Mouse (Mus musculus) heart, embryonic 12.5 days (tissue): ENCODE results near the gene Ttc23l. TPM values are rescaled to one million over a fixed set of nuclear protein-coding genes. Genes with fewer than 3 reads are reported as not detected.

Source experiments
- ATAC-seq: fragments of 200-750 bp; cut with Nextera tagmentation; 2 replicates; pipeline ENCODE4 v1.8.0; 2017; ENCODE audit warnings: moderate TSS enrichment, moderate library complexity; ENCODE audit not compliant: insufficient number of reproducible peaks, low FRiP score
- H3K27ac ChIP-seq: fragments of 300-500 bp; sonication (generic); 2 replicates; pipeline ENCODE4 v1.5.1; 2016; ENCODE audit warnings: mild to moderate bottlenecking, moderate library complexity; ENCODE audit not compliant: poor library complexity, severe bottlenecking
- H3K27me3 ChIP-seq: fragments of 300-500 bp; sonication (generic); replicated peaks from 2 replicates; pipeline ENCODE4 v1.6.1; 2016; ENCODE audit warnings: mild to moderate bottlenecking, moderate library complexity
- H3K36me3 ChIP-seq: fragments of 300-500 bp; sonication (generic); 2 replicates; pipeline ENCODE4 v1.6.1; 2016; ENCODE audit warnings: mild to moderate bottlenecking, moderate library complexity
- H3K4me1 ChIP-seq: fragments of 300-500 bp; sonication (generic); replicated peaks from 2 replicates; pipeline ENCODE4 v1.6.1; 2016; ENCODE audit warnings: mild to moderate bottlenecking
- H3K4me2 ChIP-seq: fragments of 300-500 bp; sonication (generic); 2 replicates; pipeline ENCODE4 v1.6.1; 2016; ENCODE audit warnings: mild to moderate bottlenecking, moderate library complexity
- H3K4me3 ChIP-seq: fragments of 300-500 bp; sonication (generic); 2 replicates; pipeline ENCODE4 v1.5.1; 2016; ENCODE audit warnings: mild to moderate bottlenecking
- H3K9ac ChIP-seq: fragments of 300-500 bp; sonication (generic); 2 replicates; pipeline ENCODE4 v1.6.1; 2016; ENCODE audit warnings: mild to moderate bottlenecking, moderate library complexity
- H3K9me3 ChIP-seq: fragments of 300-500 bp; sonication (generic); replicated peaks from 2 replicates; pipeline ENCODE4 v1.6.1; 2016; ENCODE audit warnings: mild to moderate bottlenecking, moderate library complexity
- WGBS: fragments of 180-500 bp; shearing (Covaris S2); methylation state at CpG from one replicate; pipeline ENCODE4 v1.1.7; 2016; 5-methylcytosine and 5-hydroxymethylcytosine counted together
- polyA plus RNA-seq: library from polyadenylated mRNA; unstranded; fragments of >200 nt; fragmentation: Nextera tagmentation; extraction: Ambion mirVana; gene quantifications from 2 replicates; pipeline ENCODE4 v1.2.1, GENCODE M21; 2016

The Ttc23l gene
- not detected in 2 replicates for polyA plus RNA-seq

DNA sequence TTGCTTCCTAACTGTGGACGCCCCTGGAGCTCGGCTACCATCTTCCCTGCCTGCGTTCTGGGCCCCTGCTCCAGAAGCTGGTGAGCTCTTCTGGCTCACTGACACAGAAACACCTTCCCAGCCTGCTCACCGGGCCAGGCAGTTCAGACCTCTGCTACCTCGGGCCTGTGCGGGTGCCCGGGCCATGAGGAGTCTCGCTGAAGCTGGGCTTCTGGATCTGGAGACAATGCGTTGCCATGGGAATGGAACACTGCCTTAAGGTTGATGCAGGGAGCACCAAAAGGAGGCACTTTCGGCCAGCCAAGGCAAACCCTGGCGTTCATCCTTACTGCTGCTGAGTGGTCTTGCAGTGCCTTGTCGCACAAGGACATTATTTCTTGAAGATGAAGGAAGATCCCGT is at the start of gene Ttc23l:
TSS of gene Ttc23l (minus strand) at position 204 of the 400 bp plus-strand sequence.
- ATAC-seq = no peak

DNA sequence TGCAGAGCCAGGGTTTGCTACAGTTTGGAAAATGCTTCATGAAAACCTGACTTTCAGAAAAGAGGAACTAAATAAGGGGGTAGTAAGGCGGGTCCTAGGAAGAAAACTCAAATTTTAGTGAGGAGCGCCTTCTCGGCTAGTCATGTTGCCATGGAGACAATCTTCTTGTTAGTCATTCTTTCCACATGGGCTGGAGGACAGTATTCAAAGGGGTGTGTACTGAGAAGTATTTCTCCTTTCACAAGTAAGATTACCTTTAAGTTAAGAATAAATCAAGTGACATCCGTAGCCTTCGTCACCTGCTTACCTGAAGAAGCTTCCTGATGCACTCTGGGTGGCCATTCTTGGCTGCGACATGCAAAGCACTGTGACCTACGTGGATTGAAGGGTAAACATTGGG is 40.9 kb upstream of the Ttc23l start:
- ATAC-seq = no peak
- Histone ChIP-seq H3K36me3 (peaks cover 7% of the 10 kb centered on the region; the same call in 1 of the 2 replicates), H3K4me3 (no peak overlapping the region), H3K4me2 (peak overlapping the region; percentile 5; the same call in 1 of the 2 replicates), H3K9me3 (peaks cover 4% of the 10 kb centered on the region; the same call in 1 of the 2 replicates), H3K27me3 (no peaks in the 10 kb centered on the region), H3K4me1 (peaks cover 15% of the 10 kb centered on the region), H3K9ac (no peak overlapping the region), H3K27ac (no peak overlapping the region)
- WGBS = 65% methylated on average over 7 of the region's 7 CpGs

More for the DNA sequence above, at the start of gene Ttc23l:
- Histone ChIP-seq H3K27me3 (no peaks in the 10 kb centered on the region), H3K9ac (no peak within 1 kb of the TSS), H3K4me2 (no peak within 1 kb of the TSS), H3K4me1 (no peaks in the 10 kb centered on the region), H3K27ac (no peak within 1 kb of the TSS), H3K36me3 (no peaks in the 10 kb centered on the region), H3K9me3 (no peaks in the 10 kb centered on the region), H3K4me3 (no peak within 1 kb of the TSS)
- WGBS = 82% methylated on average over 13 of the region's 13 CpGs

GRCm38 (mm10) chr15:10598259-10599225 is 40.1 kb upstream of the Ttc23l start:
- Histone ChIP-seq H3K27me3 (no peaks in the 10 kb centered on the region), H3K27ac (no peak overlapping the region), H3K4me3 (no peak overlapping the region), H3K9me3 (peaks cover under 1% of the 10 kb centered on the region; the same call in 1 of the 2 replicates), H3K4me1 (peaks cover 15% of the 10 kb centered on the region), H3K9ac (no peak overlapping the region), H3K4me2 (peak overlapping the region; percentile 5; the same call in 1 of the 2 replicates), H3K36me3 (no peaks in the 10 kb centered on the region)
- ATAC-seq = no peak
- 55% methylated on average over 16 of the region's 16 CpGs for WGBS

GRCm38 (mm10) chr15:10596871-10597270 is 38.4 kb upstream of the Ttc23l start:
- Histone ChIP-seq H3K27ac (no peak overlapping the region), H3K36me3 (no peaks in the 10 kb centered on the region), H3K9me3 (no peaks in the 10 kb centered on the region), H3K4me1 (peaks cover 15% of the 10 kb centered on the region), H3K9ac (no peak overlapping the region), H3K27me3 (no peaks in the 10 kb centered on the region), H3K4me2 (no peak overlapping the region), H3K4me3 (no peak overlapping the region)
- no peak for ATAC-seq
- WGBS = 90% methylated on average over 9 of the region's 9 CpGs

GRCm38 (mm10) chr15:10595408-10595807 is 36.9 kb upstream of the Ttc23l start:
- Histone ChIP-seq H3K4me1 (peaks cover 15% of the 10 kb centered on the region), H3K4me3 (no peak overlapping the region), H3K4me2 (no peak overlapping the region), H3K9me3 (no peaks in the 10 kb centered on the region), H3K36me3 (no peaks in the 10 kb centered on the region), H3K27me3 (no peaks in the 10 kb centered on the region), H3K27ac (no peak overlapping the region), H3K9ac (no peak overlapping the region)
- WGBS = 85% methylated on average over 6 of the region's 6 CpGs
- no peak for ATAC-seq

- no peak for ATAC-seq
- Histone ChIP-seq H3K27ac (no peak overlapping the region), H3K4me2 (no peak overlapping the region), H3K4me1 (peaks cover 15% of the 10 kb centered on the region), H3K4me3 (no peak overlapping the region), H3K27me3 (no peaks in the 10 kb centered on the region), H3K9me3 (no peaks in the 10 kb centered on the region), H3K36me3 (no peaks in the 10 kb centered on the region), H3K9ac (no peak overlapping the region)
- 81% methylated on average over 10 of the region's 10 CpGs for WGBS
Observed at GRCm38 (mm10) chr15:10594910-10595309, 36.4 kb upstream of the Ttc23l start.

DNA sequence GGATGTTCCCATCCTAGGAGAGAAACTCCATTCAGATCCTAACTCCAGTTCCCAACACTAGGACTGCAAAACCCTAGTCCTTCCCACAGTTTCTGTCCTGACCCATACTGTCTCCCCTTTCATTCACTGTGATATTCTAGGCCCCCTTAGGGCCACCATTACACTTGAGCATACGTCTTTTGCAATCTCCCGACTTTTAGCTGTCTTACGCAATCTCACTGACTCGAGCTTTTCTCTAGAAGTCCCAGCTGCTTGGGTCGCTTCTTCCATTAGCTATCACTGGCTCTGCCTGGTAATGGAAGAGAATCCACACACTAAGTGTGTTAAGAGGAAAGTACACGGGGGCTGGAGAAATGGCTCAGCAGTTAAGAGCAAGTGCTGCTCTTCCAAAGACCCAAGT is 34.6 kb upstream of the Ttc23l start:
- Histone ChIP-seq H3K4me3 (no peak overlapping the region), H3K36me3 (peaks cover 5% of the 10 kb centered on the region; the same call in 1 of the 2 replicates), H3K9ac (no peak overlapping the region), H3K27ac (no peak overlapping the region), H3K4me1 (peaks cover 2% of the 10 kb centered on the region), H3K4me2 (no peak overlapping the region), H3K9me3 (no peaks in the 10 kb centered on the region), H3K27me3 (no peaks in the 10 kb centered on the region)
- ATAC-seq = no peak
- 81% methylated on average over 6 of the region's 6 CpGs for whole genome bisulfite sequencing

DNA sequence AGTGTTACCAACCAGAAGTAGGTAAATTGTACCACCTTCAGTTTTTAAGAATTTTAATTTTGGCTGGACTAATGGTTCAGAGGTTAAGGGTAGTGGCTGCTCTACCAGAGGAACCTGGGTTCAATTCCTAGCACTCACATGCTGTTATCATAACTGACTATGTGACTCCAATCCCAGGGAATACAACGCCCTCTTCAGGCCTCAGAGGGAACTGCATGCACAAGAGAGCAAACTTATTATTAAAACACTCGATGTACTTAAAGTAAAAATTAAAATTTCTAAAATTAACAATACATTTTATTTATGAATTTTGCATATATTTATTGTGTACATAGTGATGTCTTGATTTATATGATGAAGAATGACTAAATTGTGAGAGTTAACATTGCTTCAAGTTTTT is 28.1 kb upstream of the Ttc23l start:
- ATAC-seq = no peak
- WGBS = 73% methylated on average over 2 of the region's 2 CpGs
- Histone ChIP-seq H3K9ac (no peak overlapping the region), H3K27me3 (no peaks in the 10 kb centered on the region), H3K9me3 (no peaks in the 10 kb centered on the region), H3K27ac (no peak overlapping the region), H3K4me3 (no peak overlapping the region), H3K4me2 (no peak overlapping the region), H3K36me3 (peaks cover 9% of the 10 kb centered on the region; the same call in 1 of the 2 replicates), H3K4me1 (no peaks in the 10 kb centered on the region)

DNA sequence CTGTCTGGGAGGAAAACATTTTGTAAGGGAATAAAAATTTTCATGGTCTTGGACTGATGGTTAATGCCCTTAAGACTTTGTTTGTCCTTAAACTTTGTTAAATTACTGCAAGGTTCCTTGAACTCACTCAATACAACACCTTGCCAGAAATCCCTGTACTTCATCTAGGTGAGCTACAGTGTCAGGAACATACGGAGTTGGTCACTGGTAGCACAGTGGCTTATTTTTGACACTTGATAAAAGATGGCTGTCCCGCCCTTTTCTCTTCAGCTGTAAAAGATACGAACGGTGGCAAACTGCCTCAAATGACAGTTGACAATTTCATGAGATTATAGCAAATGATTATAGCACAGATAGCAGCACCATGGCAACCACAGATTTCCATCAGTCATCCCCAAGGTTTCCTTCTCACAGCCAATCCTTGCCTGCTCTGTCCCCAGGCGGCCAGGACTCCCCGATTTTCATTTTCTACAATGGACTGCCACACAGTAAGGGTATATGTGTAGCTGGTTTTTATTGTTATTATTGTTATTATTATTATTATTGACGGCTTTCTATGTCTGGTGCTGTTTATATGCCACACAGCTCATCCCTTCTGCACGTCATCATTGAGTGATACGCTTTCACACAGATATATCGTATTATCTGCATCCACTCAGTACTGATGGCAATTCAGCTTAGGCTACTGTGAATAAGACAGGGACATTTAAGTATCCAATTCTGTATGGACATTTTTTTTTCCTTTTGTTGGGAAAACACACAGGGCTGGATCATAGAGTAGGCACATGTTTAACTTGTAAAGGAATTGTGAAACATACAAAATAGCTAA is 26.1 kb upstream of the Ttc23l start:
- no peak for ATAC-seq
- WGBS = 79% methylated on average over 10 of the region's 10 CpGs
- H3K27ac ChIP-seq = no peak overlapping the region

DNA sequence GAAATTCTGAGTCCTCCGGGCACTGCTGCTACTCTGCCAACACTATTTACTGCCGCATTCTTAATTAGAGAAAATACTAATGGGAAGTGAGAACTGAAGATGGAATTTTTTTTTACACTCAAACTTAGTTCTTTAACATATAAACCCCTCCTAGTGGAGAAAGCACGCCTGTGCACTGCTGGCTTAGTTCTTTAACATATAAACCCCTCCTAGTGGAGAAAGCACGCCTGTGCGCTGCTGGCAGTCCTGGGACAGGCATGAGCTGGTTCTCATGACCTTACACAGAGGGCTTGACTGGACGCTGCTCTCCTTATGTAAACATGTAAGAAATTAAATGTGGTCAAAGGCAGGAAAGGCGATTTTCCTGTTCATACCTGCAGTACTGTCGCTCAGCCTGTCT is 24.9 kb upstream of the Ttc23l start:
- Histone ChIP-seq H3K4me1 (0 out of 2 replicates have a peak, but pooled peaks cover 3% of the 10 kb centered on the region), H3K27me3 (no peaks in the 10 kb centered on the region), H3K9me3 (no peaks in the 10 kb centered on the region), H3K9ac (no peak overlapping the region), H3K4me2 (no peak overlapping the region), H3K4me3 (no peak overlapping the region), H3K36me3 (peaks cover 4% of the 10 kb centered on the region; the same call in 1 of the 2 replicates), H3K27ac (no peak overlapping the region)
- 0 out of 2 replicates have a peak, but pooled peaks have one; percentile 74 for ATAC-seq
- WGBS = 51% methylated on average over 8 of the region's 8 CpGs

More for the DNA sequence above, 26.1 kb upstream of the Ttc23l start:
- Histone ChIP-seq H3K4me2 (no peak overlapping the region), H3K27me3 (no peaks in the 10 kb centered on the region), H3K4me3 (no peak overlapping the region), H3K9ac (no peak overlapping the region), H3K9me3 (no peaks in the 10 kb centered on the region), H3K36me3 (peaks cover 9% of the 10 kb centered on the region; the same call in 1 of the 2 replicates), H3K4me1 (no peaks in the 10 kb centered on the region)

DNA sequence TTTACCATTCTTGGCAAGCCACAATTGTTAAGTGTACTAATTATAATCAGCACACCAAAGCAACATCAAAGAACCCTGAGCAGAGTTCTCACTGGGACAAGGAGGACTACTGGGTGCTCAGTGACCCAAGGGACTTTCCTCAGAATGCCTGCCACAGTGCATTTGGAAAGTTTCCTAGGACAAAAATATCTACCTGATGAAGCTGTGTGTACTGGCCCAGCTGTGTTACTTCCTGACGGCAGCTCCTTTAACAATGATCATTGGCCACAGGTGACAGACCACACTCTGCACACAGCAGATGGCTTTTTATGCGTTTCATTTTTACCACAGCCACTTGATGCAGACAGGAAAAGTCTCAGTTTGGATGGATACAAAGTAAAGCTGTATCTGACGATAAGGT is 20.7 kb upstream of the Ttc23l start:
- ATAC-seq = no peak
- Histone ChIP-seq H3K9ac (no peak overlapping the region), H3K27me3 (no peaks in the 10 kb centered on the region), H3K36me3 (peaks cover 28% of the 10 kb centered on the region), H3K4me1 (0 out of 2 replicates have a peak, but pooled peaks cover 4% of the 10 kb centered on the region), H3K4me2 (no peak overlapping the region), H3K4me3 (no peak overlapping the region), H3K27ac (no peak overlapping the region), H3K9me3 (no peaks in the 10 kb centered on the region)
- WGBS = 82% methylated on average over 3 of the region's 3 CpGs
